Mouse (Mus musculus): ENCODE measurements around the gene Tgfbr3l. TPM values are rescaled to one million over a fixed set of nuclear protein-coding genes. Genes with fewer than 3 reads are reported as not detected.

The Tgfbr3l gene
- polyA plus RNA-seq, 1 experiment from 2014 or later, result 4.6 TPM

DNA sequence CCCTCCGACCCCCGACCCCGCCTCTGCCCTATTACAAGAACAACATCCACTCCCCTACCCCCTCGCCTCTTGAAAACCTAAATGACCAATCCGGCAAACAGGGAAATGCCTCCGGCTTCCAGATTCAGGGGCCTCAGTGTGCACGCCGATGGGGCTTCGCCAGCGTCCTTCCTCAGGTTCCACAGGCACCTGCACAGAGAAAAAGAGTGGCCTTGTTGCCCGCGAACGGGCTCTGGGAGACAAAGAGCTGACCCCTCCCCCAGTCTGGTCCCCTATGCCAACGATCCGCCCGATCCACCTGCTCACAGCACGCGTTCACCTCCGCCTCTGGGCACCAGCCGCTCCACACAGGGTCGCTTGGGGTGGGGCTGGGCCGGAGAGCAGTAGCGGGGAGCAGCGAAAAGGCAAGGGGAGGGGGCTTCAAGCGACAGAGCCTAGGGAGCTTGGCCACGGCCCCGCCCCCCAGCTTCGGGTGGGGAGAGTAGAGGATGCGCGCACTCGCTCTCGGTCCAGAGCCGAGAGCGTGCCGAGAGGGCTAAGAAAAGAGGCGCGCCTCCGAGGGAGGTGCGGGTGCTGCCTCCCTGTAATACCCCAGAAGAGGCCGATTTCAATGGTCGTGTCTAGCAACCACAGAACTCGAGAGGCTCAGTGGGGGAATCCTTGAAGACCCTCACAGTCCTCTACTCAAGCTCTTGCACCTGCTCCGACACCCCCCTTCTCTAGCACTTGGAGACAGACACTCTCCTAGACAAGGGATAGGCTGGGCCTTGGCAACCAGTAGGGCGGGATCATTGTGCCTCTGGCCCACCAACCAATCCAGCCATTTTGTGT is 31.0 kb upstream of the Tgfbr3l start, which contains the start of gene Prr36:
Prr36 (minus strand) TSS at position 669 of the 831 bp plus-strand sequence.
- Histone ChIP-seq H3K4me3 (peak within 1 kb of the TSS; percentile 52), H3K36me3 (no peaks in the 10 kb centered on the region), H3K4me1 (peaks cover 37% of the 10 kb centered on the region), H3K4me2 (replicated peaks) (peak within 1 kb of the TSS; percentile 91), H3K9ac (peak within 1 kb of the TSS; percentile 61), H3K27me3 (peaks cover 61% of the 10 kb centered on the region), H3K9me3 (no peaks in the 10 kb centered on the region; the same call in 1 of the 2 replicates), H3K27ac (no peak within 1 kb of the TSS)
- 3% methylated on average over 44 of the region's 44 CpGs for WGBS
- no peak for ATAC-seq (ENCODE audit: low FRiP score, low read depth)

DNA sequence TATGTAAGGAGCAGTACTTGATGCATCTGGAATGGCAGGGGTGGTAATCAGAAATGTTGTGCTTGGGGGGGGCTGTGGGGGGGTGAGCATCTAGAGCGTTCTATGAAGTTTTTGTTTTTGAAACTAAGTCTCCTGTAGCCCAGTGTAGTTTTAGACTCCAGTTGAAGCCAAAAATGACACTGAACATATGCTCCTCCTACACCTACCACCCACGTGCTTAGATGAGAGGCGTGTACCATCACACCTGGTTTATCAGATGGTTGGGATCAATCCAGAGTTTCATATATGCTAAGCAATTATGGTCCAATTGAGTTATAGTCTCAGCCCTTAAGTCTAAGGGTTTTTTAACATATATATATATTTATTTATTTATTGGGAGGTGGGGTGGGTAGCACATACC is 28.4 kb upstream of the Tgfbr3l start:
- Histone ChIP-seq H3K27ac (no peak overlapping the region), H3K9ac (no peak overlapping the region), H3K4me3 (no peak overlapping the region), H3K4me1 (peaks cover 17% of the 10 kb centered on the region), H3K4me2 (replicated peaks) (no peak overlapping the region), H3K36me3 (no peaks in the 10 kb centered on the region), H3K9me3 (no peaks in the 10 kb centered on the region; the same call in 1 of the 2 replicates), H3K27me3 (peaks cover 59% of the 10 kb centered on the region)
- ATAC-seq (ENCODE audit: low FRiP score, low read depth), result no peak
- WGBS, result 82% methylated on average over 3 of the region's 3 CpGs

DNA sequence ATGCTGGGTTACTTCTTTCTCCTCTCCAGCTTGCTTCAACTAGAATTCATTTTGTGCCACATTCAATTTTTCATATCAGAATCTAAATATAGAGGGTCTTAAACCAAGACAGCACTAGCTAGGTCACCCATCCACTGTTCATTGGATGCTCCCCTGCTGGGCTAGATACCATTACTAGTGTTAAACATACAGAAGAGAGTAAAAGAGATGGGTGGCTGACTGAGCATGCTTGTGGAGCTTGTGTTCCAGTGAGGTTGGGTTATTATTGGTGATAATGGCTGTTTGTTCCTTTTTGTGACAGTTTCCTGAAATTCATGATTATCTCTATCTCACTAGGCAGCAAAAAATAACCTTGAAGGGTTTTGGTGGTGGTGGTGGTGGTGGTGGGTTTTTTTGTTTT is 26.0 kb upstream of the Tgfbr3l start:
- Histone ChIP-seq H3K27ac (no peak overlapping the region), H3K4me3 (no peak overlapping the region), H3K9ac (no peak overlapping the region), H3K4me1 (peaks cover 9% of the 10 kb centered on the region), H3K4me2 (replicated peaks) (no peak overlapping the region), H3K27me3 (peaks cover 49% of the 10 kb centered on the region), H3K9me3 (no peaks in the 10 kb centered on the region; the same call in 1 of the 2 replicates), H3K36me3 (no peaks in the 10 kb centered on the region)
- ATAC-seq (ENCODE audit: low FRiP score, low read depth), result no peak

DNA sequence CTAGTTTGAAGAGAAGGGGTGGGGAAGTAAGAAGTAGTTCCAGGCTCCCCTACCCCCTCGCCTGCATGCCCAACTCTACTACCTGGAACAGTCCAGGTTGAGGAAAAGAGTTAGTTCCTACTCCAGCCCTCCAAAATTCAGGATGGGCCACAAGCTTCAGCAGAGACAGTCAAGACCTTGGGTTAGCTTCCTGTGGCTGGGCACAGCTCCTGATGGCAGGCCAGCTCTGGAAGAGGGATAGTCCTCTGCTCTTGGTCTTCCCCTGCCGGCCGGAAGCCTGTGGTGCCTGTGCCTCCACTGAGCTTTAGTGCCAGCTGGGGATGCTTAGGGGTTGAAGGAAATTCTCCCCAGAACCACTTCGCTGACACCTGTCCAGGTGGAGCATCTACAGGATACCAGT is 21.7 kb upstream of the Tgfbr3l start:
- ATAC-seq (ENCODE audit: low FRiP score, low read depth), result no peak
- no peaks in the 10 kb centered on the region for H3K9me3 ChIP-seq
- no peak overlapping the region for H3K27ac ChIP-seq
- WGBS, result 28% methylated on average over 4 of the region's 4 CpGs
- H3K36me3 ChIP-seq, result no peaks in the 10 kb centered on the region
- H3K4me1 ChIP-seq, result peaks cover 5% of the 10 kb centered on the region
- H3K4me3 ChIP-seq, result peak overlapping the region; percentile 33
- peak overlapping the region; percentile 60; the same call in 1 of the 2 replicates for H3K9ac ChIP-seq
- H3K27me3 ChIP-seq, result peaks cover 43% of the 10 kb centered on the region
- peak overlapping the region; percentile 64 for H3K4me2 ChIP-seq (replicated peaks)

DNA sequence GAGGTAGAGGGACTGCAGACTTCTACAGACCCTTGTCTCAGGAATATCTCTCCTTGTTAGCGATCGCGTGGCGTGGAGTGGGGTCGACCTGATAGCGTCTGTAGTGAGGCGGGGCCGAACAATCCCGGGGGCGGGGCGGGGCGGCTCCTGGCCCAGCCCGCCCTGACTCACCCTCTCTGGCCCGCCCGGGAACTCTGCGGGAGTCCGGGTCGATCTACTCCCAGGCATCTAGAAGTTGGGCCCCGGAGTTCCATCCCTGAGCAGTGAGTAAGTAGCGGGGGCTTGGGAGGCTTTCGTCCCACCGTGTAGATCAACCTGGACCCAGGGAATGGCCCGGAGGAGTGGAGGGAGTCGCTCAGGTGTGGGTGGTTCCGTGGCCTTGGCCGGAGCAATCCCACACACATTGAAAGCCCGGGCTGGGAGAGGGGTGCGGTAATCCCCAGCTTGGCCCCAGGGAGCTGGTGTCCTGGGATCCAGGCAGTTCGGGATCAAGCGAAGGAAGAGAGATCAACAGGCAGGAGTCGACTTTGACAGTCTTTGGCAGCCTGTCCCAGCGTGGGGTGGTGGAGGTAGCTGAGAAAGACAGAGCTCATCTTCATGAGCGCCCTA is 21.2 kb upstream of the Tgfbr3l start, which contains the start of gene Lrrc8e:
Lrrc8e (plus strand) TSS at position 89 of the 609 bp plus-strand sequence.
- no peak for ATAC-seq (ENCODE audit: low FRiP score, low read depth)
- WGBS, result 5% methylated on average over 33 of the region's 33 CpGs
- peak within 1 kb of the TSS; percentile 33 for H3K4me3 ChIP-seq
- no peaks in the 10 kb centered on the region for H3K9me3 ChIP-seq
- H3K4me2 ChIP-seq (replicated peaks), result peak within 1 kb of the TSS; percentile 64
- H3K27ac ChIP-seq, result no peak within 1 kb of the TSS
- H3K36me3 ChIP-seq, result no peaks in the 10 kb centered on the region
- H3K9ac ChIP-seq, result peak within 1 kb of the TSS; percentile 60
- peaks cover 43% of the 10 kb centered on the region for H3K27me3 ChIP-seq
- H3K4me1 ChIP-seq, result peaks cover 5% of the 10 kb centered on the region

DNA sequence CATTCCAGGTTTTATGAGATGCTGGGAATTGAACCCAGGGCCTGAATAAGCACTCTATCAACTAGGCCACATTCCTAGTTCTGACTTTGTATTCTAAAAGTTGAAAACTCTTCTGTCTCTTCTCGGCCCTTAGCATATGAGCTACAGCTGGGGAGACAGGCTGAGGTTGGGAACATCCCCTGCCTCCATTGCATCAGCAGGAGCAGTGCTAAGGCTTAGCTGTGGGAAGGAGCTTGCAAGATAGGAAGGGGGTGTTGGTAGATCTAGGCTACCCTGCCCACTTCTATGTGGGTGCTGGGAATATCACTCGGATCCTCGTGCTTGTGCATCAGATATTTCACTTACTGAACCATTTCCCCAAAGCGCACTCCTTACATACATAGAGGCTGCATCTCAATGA is 20.1 kb upstream of the Tgfbr3l start:
- WGBS, result 85% methylated on average over 4 of the region's 4 CpGs
- Histone ChIP-seq H3K4me1 (peaks cover 5% of the 10 kb centered on the region), H3K4me2 (replicated peaks) (no peak overlapping the region), H3K27me3 (peaks cover 41% of the 10 kb centered on the region), H3K9me3 (no peaks in the 10 kb centered on the region), H3K9ac (no peak overlapping the region), H3K4me3 (no peak overlapping the region), H3K27ac (no peak overlapping the region), H3K36me3 (no peaks in the 10 kb centered on the region)
- ATAC-seq (ENCODE audit: low FRiP score, low read depth), result no peak

DNA sequence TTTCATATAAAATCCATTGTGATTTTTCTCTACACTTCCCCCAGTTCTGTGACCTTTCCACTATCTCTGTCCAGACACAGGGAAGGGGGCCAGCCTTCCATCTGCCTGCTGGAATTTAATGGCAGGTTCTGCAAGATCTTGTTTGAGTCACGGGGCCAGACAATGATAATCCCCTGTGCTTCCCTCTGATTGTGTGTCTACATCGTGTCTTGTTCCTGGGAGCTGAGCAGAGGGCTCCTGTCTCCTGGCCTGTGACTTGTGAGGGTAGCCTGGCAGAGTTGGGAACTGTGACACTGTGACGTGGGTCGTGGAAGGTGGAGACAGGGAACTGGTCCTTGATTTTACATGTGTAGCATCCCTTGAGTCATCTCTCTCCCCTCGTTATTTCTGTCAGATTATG is 18.2 kb upstream of the Tgfbr3l start:
- no peak for ATAC-seq (ENCODE audit: low FRiP score, low read depth)
- H3K27me3 ChIP-seq, result peaks cover 28% of the 10 kb centered on the region
- no peak overlapping the region for H3K9ac ChIP-seq
- H3K4me3 ChIP-seq, result no peak overlapping the region
- H3K36me3 ChIP-seq, result no peaks in the 10 kb centered on the region
- WGBS, result 73% methylated on average over 5 of the region's 5 CpGs
- no peak overlapping the region for H3K27ac ChIP-seq
- H3K4me1 ChIP-seq, result peaks cover 5% of the 10 kb centered on the region
- H3K4me2 ChIP-seq (replicated peaks), result no peak overlapping the region
- H3K9me3 ChIP-seq, result no peaks in the 10 kb centered on the region

DNA sequence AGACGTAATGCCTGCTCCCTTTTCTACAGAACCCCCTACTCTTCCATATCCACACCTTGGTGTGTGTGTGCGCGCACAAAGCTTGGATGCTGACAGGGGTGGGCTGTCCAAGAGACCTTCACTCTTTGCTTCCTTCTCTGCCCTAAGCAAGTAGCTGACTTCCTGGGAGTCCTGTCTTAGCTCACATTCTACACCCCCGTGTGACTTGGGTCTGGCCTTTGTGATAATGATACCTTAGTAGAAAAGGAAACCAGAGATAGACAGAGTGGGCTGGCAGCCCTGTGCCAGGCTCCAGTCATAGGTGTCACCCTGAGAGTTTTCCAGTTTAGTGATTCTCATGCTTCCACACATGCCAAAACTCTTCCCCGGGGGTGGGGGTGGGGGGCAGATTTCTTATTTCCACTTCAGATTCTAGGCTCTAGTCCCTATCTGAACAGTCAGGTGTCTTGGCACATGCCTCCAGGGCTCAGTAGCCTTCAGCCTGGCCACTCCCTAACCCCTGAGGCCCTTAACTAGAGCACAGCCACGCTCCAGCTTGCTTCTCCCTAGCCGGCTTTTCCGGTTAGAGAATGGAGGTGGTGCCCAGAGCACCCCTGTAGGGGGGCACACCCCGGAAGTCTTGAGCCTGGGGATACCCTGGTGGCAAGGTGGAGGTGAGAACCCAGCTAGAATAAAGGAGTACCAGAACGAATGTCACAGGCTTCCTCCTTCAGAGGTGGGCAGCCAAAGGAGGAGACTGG is 17.2 kb upstream of the Tgfbr3l start:
- Histone ChIP-seq H3K9ac (no peak overlapping the region), H3K27ac (no peak overlapping the region), H3K36me3 (no peaks in the 10 kb centered on the region), H3K4me1 (peaks cover 5% of the 10 kb centered on the region), H3K27me3 (peaks cover 30% of the 10 kb centered on the region), H3K4me3 (no peak overlapping the region), H3K9me3 (no peaks in the 10 kb centered on the region), H3K4me2 (replicated peaks) (no peak overlapping the region)
- WGBS, result 54% methylated on average over 10 of the region's 10 CpGs
- no peak for ATAC-seq (ENCODE audit: low FRiP score, low read depth)

DNA sequence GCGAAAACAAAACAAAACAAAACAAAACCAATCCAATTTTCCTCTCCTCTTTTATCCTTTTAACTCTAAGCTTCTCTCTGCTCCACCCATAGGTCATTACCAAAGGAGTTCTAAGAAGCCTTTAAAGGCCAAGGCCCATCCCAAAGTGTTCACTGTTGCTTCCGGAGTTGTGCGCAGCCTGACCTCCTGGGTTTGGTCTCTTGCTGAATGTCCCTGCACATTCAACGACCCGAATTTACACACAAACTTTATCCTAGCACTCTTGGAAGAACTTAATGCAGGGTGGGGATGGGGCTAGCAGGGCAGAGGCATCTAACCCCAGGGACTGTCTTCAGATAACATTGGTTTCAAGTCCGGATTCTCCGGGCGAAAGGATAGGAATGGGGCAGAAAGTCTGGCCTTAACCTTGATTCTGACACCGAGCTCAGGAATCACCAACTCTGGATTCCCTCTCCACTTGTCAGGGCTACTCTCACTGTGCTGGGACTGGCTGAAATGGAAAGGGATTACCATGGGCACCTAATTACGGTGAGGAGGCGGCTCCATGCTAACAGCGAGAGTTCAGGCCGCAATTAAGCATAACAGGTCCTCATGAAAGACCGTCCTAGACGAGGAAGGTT is 10.1 kb upstream of the Tgfbr3l start:
- peaks cover 22% of the 10 kb centered on the region for H3K36me3 ChIP-seq
- H3K4me3 ChIP-seq, result peak overlapping the region; percentile 83
- H3K4me1 ChIP-seq, result peaks cover 25% of the 10 kb centered on the region
- 0 out of 2 replicates have a peak, but pooled peaks cover 3% of the 10 kb centered on the region for H3K27me3 ChIP-seq
- no peaks in the 10 kb centered on the region for H3K9me3 ChIP-seq
- H3K4me2 ChIP-seq (replicated peaks), result peak overlapping the region; percentile 90
- peak overlapping the region; percentile 93 for H3K27ac ChIP-seq
- 23% methylated on average over 15 of the region's 15 CpGs for WGBS
- peak overlapping the region; percentile 78 for H3K9ac ChIP-seq
- no peak for ATAC-seq (ENCODE audit: low FRiP score, low read depth)

DNA sequence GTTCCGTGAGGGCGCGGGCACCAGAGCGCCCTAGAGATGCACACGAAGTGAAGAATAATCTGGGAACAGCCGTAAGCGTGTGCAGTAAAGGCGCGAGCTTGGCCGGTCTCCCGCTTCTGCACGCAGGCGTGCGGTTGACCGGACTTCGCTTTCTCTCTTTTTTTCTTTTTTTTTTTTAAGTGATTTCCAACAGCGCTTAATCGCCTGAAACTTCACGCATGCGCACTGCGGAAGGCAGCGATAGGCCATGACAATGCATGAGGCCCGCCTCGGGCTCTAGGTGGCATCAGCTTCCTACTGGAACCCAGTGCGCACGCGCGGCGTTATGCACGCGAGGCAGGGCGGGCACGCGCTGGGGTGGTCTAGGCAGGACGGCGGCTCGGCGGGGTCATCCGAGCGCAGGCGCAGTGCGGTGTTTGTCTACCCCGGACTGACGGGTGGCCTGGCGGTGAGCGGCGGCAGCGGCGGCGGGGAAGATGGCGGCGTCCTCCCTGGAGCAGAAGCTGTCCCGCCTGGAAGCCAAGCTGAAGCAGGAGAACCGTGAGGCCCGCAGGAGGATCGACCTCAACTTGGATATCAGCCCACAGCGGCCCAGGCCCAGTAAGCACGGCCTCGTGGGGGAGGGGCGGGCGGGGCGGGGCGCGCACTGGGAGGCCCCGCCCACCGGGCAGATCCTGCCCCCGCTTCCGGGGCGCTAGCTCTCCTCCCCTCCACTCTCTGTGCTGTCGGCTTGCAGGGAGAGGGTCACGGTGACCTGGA is 9.4 kb upstream of the Tgfbr3l start, which contains the start of the genes Map2k7 and Gm49320:
Map2k7 (plus strand) TSS at position 307 of the 759 bp plus-strand sequence.
Gm49320 (plus strand) TSS at position 432 of the 759 bp plus-strand sequence.
- Histone ChIP-seq H3K9me3 (no peaks in the 10 kb centered on the region), H3K9ac (peak within 1 kb of the TSS; percentile 78), H3K36me3 (peaks cover 29% of the 10 kb centered on the region), H3K4me1 (peaks cover 25% of the 10 kb centered on the region), H3K27ac (peak within 1 kb of the TSS; percentile 93), H3K4me2 (replicated peaks) (peak within 1 kb of the TSS; percentile 90), H3K27me3 (0 out of 2 replicates have a peak, but pooled peaks cover 3% of the 10 kb centered on the region), H3K4me3 (peak within 1 kb of the TSS; percentile 83)
- WGBS, result under 1% methylated on average over 63 of the region's 71 CpGs
- peak; percentile 95 for ATAC-seq (ENCODE audit: low FRiP score, low read depth)

Measured in limb, embryonic 13.5 days (tissue).